Mouse (Mus musculus) brain, embryonic 18.5 days (tissue): ENCODE measurements around the gene Pde10a.

Source experiments
- DNase-seq: peaks from one replicate; pipeline ENCODE4 v3.0.0-alpha.2; 2012; ENCODE audit warnings: low read depth, low spot score

Gene Pde10a

DNA sequence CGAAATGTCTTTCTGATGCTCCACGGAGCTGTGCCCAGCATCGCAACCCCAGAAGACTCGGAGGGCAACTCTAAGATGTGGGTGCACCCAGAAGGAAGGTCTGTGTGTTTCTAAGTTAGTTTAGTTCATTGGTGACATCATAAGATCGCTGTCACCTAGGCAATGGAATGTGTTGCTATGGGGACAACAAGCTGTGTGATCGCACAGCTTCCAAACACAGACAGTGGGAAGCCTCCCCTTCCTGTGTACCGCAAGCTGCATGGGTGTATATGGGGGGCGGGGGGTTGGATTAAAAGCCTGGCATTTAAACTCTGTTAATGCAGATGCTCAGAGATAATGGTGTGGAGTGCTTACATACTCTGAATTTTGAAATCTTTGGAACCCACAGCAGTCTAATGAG lies 56.4 kb downstream of the Pde10a start:
- peak; percentile 10 for DNase-seq

DNA sequence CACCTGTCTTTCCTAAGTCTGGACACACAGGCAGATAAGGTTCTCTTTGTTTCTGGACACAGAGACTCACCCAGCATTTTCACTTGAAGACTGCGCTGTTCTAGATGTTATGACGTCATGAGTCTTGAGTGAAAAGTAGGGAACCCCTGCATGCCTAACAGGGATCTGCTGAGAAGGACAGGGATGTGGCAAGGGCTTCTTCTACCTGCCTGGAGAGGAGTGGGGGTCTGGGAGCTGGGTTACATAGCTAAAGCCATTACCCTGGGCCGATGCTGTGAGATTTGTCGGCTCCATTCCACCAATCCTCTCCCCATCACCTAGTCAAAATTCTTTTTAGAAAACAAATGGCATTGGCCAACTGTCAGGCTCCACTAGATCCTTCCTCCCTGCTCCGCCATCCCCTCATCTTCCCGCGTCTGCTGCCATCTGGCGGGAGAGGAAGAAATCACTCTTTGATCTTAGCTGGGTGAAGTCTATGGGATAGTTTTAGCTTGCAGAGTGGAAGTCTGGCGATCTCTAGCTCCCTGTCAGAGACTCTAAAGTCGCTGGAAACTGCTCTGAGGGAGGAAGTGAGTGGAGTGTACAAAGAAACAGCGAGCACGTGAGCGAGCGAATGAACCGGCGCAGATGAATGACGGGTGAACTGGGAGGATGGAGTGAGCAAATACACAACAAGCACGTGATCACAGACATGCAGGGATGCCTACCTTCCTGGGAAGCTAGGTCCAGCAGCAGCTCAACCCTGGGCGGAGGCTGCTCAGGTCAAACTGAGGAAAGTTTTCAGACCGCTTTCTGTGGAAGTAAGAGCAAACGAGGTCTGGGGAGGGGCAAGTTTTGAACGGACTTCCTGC lies 67.5 kb downstream of the Pde10a start:
- peak; percentile 57 for DNase-seq

DNA sequence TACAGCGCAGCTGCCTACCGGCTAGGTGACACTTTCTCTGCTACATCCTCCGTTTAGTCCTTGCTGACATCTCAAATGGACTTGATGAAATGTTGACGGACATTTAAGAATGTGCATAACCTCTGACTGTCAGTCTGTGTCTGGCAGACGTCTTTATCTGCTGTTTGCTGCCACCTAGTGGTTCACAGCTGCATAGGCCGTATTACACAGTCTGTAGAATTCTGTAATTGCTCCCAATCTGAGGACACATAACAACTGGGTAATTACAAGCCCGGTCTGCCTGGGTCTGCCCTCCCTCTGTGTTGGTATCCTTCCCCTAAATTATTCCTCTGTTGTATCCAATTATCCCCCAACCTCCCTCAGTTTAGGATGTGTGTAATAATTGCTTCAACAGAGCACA lies 72.6 kb downstream of the Pde10a start:
- no peak for DNase-seq

DNA sequence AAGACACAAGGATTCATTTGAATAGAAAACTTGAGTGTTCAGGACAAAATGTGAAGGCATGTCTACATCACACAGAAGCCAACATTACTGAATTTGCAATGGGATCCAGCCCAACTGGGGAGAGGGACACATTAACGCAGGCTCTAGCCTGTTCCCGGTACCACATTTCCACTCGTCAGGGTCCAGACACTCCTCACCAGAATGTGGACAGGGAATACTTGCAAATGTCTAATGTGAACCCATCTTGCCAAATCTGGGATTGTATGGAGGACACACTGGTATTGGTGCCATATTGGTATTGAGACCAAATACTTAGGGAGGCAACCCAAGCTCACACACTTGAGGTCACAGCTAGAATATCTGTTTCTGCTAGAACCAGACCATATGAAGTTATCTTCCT lies 77.8 kb downstream of the Pde10a start:
- no peak for DNase-seq

DNA sequence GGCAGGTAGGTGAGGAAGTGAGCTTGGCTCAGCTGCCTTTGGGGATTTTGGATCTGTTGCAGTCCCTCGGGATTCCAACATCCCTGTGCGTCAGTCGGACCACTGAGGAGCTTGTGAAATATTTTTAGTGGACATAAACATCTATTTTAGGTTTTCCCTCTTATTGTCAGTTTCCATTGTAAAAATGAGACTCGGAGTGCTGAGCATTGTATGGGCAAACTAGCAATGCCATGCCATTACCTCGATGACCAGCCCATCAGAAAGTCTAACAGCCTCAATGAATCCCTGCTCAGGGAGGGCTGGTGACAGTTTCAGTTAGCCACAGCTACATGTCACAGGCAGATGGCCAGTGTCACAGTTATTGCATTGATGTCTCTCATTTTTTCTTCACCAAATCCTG lies 80.7 kb downstream of the Pde10a start:
- no peak for DNase-seq

DNA sequence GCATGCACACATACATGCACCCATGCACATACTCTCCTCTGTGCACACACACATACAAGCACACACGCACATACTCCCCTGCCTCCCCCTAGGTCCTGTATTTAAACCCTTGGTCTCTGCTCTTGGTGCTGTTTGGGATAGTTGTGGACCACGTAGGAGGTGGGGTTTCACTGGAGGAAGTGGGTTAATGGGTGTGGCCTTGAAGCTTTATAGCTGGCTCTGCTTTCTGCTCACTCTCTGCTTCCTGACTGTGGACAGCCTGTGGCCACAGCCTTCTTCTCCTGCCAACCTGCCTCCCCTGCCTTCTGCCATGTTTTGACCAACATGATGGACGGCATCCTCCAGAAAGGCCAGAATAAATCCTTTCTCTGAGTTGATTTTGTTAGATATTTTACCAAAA lies 81.5 kb downstream of the Pde10a start:
- DNase-seq = no peak

DNA sequence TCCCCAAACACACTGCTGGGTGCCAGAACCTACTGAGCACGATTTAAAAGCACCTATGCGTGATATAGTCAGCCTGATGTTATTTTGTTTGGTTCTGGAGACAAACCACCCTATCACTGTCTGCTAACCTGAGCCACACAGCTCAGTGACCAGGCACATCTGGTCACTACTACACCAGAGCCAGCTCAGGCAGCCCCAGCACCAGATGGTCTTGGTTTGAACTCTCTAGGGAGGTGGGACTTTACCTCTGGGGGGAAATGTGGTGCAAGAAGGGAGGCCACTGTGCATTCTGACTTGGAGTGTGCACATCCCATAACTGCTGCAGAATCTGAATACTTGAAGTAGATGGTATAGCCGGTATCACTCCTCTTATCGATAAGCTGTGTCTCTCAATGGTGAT lies 86.7 kb downstream of the Pde10a start:
- no peak for DNase-seq

DNA sequence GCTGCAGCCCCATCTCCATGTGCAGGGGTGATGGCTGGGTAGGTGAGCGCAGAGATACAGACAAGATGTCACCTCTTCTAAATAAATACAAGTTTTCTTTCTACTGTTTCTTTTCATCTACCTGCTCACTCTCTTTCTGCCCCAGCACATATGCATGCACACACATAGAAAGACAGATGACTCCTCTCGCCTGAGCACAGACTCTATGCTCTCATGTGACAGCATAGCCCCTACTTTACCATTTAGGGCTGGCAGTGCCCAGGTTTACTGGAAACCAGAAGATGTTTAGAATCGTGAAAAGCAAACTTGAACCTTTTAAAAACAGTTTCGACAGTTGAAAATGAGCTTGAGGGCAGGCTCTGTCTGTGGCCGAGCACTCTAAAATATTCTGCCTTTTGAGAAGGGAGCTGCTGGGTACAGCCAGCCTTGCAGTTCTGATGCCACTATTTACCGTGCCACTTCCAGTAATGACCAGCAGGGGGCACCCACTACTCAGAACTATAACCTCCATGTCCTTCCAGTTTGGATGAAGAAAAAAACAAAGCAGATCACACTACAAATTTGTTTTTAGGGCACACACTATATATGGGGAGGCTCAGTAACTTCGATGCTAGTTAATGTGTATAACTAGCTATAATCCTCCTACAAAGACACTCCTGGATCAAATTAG lies 88.8 kb downstream of the Pde10a start:
- peak; percentile 67 for DNase-seq

DNA sequence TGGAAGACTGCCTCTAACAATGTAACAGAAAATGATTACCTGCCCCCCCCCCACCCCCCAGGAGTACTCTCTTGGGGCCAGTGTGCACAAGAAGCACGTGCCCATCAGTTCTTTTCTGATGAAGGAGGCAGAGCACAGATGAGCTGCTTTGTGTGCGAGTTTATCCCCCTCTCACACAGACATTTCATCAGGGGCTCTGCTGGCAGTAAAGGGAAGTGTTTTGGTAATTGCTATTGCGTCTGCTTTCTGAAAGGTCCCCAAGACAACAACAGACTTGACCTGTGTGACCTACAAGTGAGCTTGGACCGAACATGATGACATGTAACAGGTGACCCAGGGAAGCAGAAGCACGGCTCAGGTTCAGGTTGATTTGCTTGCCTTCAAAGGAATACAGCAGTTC lies 95.2 kb downstream of the Pde10a start:
- DNase-seq = no peak

DNA sequence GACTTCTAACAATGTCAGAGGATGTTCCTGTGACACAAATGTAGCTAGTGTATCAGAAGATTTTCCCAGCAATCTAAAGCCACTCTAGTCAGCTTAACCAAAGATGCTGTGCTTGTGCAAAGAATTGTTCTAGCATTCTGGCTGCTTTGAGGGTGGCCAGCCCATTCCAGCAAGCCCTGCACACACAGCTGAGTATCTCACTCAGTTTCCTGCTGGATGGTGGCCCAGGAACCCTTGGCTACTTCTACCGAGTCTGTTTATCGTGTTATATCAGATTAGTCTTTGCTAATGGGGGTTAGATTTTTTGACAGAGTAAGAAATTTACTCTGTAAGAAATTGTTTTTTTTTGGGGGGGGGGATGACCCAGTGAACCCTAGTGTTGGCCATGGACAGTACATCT lies 95.9 kb downstream of the Pde10a start:
- no peak for DNase-seq

DNA sequence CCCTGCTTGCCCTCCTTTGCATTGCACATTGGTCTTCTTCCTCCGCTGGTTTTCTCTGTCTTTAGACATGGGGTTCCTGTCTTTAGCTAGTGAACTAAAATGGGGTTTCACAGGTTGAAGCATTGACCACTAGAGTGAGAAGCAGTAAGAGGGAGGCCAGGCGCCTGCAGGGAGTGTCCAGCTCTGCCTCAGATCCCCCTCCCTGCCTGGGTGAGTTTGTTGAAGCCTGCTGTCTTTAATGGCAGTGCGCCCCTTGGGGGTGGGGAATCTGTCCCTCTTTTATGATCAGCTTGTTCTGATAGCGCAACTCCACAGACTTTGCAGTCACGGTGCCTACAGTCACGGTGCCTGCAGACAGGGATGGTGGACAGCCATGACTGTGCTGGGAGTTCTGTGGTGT lies 96.7 kb downstream of the Pde10a start:
- no peak for DNase-seq

DNA sequence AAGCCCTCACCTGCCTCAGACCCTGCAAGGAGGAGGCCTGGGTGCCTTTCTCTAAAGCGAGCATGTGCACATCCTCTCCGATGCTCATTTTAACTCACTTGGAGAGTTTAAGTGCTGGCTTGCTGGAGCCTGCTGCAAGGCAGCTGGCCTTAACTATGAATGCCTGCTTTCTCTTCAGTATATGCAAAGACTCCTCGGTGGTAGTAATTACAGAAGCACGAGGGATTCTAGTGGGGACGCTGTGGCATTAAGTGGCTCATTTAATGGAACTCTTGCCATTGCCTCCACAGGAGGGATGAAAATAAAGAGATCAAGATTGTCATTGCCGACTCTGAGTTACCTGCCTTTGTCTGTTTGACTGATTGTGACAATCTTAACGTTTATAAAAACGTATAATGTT lies 101.2 kb downstream of the Pde10a start:
- no peak for DNase-seq

DNA sequence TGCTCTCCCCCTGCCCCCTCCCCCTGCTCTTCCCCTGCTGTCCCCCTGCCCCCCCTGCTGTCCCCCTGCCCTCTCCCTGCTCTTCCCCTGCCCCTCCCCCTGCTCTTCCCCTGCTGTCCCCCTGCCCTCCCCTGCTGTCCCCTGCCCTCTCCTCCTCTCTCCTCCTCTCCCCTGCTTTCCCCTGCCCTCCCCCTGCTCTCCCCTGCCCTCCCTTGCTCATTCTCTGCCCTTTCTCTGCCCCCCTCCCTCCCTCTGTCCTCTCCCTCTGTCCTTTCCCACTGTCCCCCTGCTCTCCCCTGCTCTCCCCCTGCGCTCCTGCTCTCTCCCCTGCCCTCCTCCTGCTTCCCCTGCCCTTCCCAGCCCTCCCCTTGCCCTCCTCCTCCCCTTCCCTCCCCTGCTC lies 106.5 kb downstream of the Pde10a start:
- DNase-seq = no peak

DNA sequence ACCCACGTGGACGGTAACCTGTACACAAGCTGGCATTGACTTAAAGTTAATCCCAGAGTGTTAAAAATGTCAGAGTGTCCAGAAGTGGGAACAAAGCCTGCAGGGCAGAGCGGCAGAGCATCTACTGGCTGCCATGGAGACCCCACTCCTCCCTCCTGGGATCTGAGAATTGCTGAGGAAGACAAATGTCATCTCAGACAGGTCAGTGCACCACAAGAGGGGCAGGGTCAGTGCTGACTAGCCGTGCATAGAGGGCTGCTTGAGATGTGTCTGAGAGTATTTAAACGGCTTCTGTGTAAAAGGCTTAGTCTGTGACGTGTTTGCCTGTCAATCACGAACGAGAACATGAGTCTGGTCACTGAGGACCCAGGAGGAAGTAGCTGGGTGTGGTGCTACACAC lies 108.4 kb downstream of the Pde10a start:
- DNase-seq = no peak

DNA sequence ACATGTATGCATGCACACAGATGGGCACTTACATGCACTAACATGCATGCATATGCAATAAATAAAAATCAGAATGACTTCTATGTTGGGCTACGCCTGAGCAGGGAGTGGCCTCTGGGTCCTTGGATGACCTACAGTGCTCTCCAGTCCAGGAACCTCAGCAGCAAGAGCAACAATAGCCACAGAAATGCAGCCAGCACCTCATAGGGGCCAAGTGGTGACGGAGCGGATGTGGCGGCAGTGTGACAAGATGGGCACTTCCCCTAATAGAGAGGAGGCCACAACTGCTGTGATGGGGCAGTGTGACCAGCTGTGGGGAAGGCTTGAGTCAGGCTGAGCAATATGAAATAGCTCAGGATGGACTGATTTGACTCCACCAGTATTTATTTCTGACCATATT lies 109.3 kb downstream of the Pde10a start:
- no peak for DNase-seq

DNA sequence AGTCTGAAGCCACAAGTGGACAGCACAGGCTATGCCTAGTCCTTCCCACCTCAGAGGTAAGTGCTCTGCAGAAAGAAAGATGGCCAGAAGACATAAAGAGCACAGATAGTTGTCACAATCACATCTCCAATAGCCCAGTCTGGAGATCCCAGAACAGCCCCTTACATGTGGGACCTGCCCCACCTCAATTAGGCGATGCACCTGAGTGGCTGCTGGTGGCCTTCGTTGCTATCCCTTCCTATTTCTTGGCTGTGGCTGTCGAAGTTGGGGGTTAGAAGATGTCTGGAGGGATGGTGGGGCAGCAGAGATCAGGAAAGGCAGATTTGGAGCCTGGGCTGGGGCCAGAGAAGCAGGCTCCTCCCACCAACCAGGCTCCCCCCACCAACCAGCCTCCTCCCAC lies 111.1 kb downstream of the Pde10a start:
- no peak for DNase-seq

DNA sequence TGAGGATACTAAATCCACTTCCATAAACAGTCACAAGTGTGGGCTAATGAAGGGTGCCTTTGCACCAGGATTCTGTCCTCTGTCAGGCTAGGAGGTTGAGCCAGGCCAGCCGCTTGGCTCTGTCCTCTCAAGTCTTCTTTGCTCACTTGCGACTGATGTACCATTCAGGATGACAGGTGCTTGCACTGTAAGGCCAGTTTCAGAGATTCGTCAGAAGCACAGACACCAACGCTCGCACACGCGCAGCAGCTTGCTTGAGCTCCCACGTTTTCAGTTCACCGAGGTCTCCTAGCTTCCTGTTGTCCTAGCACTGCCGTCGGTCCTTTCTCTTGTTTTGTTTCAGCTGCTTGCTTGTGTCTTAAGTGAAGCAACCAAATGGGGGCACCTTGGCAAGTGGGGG lies 111.5 kb downstream of the Pde10a start:
- DNase-seq = no peak

DNA sequence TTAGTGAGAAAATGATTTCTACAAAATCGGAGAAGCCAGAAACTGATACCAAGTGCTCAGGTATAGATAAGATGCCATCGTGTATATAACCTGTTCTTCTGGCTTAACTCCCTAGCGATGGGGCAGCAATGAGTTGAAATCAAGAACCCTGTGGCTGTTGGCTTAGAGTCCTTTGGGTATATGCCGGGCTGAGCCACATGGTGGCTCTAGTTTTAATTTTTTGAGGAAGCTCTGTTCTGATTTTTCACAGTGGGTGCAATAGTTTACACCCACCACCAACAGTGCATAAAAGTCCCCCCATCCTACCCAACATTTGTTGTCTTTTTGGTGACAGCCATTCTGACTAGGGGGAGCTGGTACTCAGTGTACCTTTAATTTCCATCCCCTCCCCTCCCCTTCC lies 112.0 kb downstream of the Pde10a start:
- DNase-seq = no peak

DNA sequence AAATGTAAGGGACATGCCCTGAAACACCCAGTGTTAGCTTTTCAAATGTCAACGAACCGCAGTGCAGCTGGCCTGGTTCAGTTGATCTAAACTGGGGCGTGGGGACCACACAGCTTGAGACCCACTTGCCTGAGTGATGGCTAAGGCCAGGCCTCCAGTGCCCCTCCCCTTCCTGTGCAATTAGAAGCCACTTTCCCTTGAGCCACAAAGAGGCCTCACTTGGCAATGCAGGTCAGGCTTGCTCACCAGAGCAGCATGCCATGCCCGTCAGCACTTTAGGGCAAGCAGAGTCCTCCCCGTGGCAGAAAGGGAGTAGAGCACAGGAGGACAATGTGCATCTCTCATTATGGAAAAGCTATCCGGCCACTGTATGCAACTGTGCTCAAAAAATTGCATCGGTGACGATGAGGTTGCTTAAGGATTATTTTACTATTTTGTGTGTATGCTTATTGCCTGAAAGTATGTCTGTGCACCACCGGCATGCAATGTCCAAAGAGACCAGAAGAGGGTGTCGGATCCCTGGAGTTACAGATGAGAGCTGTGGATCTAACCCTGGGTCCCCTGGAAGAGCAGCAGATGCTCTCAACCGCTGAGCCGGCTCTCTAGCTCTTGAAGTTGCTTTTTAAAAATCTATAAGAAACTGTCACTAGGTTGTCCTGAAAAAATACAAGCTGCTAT lies 114.7 kb downstream of the Pde10a start:
- no peak for DNase-seq

DNA sequence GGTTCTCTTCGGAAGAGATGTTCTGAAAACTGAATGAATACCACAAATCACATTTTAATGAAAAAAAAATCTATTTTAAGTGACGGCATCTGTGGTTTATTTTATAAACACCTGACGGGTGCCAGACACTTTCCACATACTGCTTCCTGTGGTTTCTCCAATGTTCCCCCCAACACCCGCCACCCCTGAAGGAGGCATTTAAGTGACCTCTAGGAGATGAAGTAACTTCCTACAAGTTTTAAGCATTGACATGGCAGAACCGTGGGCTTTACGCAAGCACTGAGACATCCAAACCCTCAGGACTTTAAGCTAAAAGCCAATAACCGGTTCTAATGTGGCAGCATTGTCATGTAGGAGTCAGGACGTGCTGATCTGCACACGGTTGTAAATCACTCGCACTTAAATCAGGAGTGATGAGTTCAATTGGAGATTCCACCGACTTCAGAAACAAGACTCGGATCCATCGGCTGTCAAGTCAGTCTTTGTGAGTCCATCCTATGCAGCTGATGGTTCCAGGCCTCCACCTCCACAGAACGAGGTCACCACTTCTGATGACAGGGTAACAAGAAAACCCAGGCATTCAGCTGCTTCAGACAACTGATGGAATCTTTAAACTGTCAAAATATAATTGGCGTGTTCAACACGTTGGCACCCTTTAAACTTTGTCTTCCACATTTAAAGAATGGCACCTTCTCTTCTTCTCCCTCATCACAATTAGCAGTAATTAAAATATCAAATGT lies 115.7 kb downstream of the Pde10a start:
- DNase-seq = no peak

DNA sequence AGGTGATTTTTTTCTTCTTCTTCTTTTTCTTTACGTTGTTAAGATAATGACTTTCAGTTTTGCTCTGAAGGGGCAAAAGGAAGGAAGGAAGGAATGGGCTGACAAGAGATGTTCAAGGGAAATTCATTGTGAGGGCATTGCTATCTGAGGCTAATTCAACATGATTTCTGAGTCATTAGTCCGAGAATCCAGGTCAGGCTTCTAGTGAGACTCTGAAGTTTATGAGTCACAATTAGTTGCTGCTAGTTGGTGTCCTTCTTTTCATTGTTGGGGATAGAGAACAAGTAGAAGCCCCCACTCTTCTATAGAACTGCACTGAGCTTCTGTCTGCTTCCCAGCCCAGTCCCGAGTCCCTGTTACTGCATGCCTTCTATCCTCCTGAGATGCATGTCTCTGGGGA lies 116.3 kb downstream of the Pde10a start:
- DNase-seq = no peak

DNA sequence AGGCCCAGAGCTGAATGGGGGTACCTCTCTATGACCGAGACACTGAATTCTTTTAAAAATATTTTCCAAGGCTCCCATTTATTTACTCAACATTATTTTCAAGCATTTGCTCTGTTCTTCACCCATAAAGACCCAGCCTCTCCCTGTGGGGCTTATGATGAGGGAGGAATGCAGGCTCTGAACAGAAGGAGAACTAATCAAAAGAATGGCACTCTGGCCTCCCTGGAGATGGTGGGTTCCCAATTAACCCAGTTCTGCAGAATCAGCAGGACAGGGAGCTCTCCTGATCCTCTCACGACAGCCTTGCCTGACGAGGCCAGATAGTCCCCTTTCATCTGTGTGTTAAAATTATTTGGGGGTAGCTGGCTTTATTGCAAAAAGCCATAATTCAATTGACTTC lies 117.2 kb downstream of the Pde10a start:
- no peak for DNase-seq
